Mouse (Mus musculus) frontal cortex, postnatal 25 days (tissue): Measurements from ENCODE around the gene Krtap26-1.

Experiments
- DNase-seq, 2 experiments: peaks; one replicate each; pipeline ENCODE4 v3.0.0; 2022; ENCODE audit warnings: low spot score in 2 of 2

Gene Krtap26-1

DNA sequence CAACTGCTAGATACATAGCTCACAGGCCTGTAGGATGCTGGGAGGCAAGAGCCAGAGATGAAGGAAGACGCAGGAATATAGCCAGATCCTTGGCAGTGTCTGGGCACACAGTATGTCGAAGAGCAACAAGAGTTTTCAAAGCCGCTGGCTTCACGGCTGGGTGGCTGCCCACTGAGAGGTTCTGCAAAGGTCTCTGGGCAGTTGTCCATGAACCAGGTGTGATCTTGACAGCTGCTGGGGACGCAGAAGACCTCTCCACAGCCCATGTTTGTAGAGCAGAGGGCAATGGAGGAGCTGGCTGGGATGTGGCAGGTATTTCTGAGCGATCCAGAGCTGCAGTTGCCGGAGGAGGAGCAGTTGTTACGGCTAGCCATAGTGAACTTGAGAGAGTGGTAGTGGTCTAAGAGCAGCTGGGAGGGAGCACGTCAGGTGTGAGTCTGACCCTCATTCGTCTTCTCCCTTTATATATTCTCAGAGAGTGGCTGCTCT, at the start of gene Krtap26-1:
Gene Krtap26-1 (minus strand): TSS at position 439 of the 489 bp plus-strand sequence.
- DNase-seq, result no peak

- no peak for DNase-seq
Measured at GRCm38 (mm10) chr16:88696256-88696655, 48.7 kb upstream of the Krtap26-1 start.

DNA sequence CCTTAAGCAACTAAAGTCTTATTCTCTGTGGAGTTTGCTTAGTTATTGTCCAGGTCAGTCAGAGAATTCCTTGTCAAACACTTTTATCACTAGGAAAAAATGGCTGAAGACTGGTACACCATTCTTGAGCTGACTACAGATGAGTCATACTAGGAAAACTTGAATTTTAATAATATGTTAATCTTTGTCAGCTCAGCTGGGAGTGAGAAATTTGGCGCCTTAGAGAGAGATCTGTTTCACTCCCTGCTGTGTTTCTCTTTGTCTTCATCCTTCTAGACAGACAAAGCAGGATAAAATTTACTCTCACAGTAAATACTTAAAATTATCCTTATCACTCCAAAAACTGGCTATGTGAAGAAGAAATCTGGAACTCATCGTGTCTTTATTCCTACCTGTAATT, 33.7 kb upstream of the Krtap26-1 start:
- DNase-seq, result no peak

DNA sequence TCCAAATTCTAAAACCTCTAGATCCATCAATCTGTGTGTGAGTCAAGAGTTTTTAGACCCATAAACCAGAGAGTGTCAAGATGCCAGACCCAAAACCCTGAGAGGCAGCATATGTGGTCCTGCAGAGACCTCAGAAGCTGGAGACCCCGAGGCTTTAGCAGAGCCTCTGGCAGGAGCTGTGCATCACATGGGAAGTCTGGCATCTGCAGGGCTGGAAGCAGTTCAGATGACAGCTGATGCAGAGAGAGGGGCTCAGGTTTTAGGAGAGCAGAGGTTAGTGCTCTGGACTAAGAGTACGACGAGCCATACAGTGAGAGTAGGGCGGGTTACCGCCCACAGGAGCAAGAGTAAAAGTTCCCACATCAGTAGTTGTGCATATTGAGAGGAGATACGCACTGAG, 31.5 kb upstream of the Krtap26-1 start:
- no peak for DNase-seq

DNA sequence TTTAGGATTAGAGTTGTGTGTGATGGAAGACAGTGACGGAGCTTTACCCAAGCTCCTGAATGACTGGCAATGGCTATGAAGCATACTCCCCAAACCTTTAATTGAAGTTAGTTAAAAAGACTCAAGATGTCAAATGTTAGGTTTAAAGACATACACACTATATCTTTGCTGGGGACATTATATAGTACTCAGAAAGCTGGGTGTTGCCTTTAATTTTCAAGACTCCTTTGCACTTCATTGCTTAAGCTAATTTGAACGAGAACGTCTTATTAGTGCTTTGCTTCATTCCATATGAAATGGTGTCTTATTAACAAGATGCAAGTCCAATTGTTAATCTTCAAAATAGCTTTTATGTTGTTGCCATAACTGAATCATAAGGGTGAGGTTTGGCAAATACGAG, 24.0 kb upstream of the Krtap26-1 start, which contains the start of gene Krtap27-1:
Gene Krtap27-1 (minus strand): TSS at position 101 of the 400 bp plus-strand sequence.
- no peak for DNase-seq

DNA sequence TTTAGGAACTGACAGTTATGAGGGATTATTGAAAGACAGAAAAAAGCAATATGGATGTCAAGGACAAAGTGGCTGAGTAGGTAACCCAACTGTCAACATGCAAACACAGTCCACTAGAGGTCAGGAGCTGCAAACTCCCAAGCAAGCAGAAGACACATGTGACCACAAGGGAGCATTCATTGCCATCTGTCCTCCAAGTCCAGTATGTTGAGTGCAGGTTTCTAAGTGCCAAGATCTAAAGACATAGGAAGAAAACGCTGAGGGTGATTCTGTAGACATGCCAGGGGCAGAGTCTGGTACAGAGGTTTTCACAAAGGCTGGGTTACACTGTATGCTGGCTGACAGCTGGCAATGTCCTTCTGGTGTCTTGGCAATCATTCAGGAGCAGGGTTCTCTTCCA, 9.8 kb upstream of the Krtap26-1 start:
- no peak for DNase-seq

DNA sequence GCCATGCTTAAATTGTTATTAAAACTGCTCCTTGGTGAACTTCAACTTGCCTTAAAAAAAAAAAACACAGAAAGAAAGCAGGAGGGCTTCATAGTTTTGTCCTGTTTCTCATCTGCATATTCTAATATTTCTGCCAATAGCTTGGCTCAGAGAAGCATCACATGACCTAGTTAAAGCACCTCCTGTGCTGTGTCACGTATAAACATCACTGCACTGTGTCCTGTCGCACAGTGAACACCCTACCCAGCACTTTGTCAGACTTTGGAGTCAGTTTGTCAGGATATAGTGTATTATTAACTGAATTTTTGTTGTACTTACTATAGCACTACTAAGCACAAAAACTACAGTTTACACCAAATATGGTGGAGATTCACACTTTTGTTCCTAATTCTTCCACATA, 4.4 kb upstream of the Krtap26-1 start:
- DNase-seq, result no peak

GRCm38 (mm10) chr16:88651082-88651481, 3.5 kb upstream of the Krtap26-1 start:
- DNase-seq, result no peak

DNA sequence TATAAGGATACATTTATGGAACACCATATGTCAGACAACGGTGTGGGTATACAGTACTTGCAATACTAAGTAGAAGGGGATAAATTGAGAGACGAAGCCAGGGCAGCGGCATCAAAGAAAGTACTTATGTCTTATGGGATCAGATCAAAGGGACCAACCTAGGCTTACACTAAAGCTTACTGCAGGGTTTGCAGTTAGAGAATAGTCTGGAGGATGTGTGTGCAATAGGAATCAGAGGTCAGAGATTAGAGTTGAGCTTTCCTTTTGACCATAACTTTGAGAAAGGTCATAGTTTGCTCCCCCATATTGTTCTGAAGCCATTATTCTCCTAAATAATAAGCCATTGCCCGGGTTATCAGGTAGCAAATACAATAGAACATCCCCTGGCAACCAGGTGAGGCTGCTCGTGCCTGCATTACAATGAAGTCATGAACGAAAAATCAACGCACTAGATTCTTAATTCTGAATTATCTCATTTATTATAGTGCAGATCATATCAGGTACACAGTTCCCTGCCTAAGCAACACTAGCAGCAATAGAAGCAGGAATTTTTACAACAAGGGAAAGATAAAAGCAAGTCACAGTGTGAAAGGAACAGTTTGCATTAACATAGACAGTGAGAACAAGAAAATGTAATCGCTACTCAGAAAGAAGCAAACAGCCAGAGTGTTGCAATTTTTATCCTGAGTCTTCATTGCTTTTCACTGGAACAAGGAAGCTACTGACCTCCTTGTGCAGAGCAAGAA, 1.1 kb downstream of the Krtap26-1 start:
- DNase-seq, result no peak

DNA sequence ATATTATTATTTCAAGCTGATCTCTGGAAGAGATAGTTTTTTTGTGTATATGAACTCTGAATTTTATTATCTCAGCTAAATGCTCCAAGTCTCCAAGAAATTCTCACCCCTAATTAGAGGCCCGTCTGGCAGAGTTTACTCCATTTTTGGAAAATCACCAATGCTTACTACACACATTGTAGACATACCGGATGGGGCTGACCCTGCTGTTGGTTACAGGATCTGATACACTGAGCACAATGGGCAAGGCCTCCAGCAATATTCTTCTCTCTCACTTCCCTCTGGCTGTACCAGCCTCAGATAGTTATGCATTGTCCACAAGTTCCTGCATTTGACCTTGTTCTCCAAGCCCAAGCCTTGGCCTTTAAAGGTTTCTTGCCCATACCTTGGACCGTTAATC, 7.5 kb downstream of the Krtap26-1 start:
- DNase-seq, result no peak

- DNase-seq, result no peak
Measured at GRCm38 (mm10) chr16:88635142-88635541, 12.5 kb downstream of the Krtap26-1 start.

DNA sequence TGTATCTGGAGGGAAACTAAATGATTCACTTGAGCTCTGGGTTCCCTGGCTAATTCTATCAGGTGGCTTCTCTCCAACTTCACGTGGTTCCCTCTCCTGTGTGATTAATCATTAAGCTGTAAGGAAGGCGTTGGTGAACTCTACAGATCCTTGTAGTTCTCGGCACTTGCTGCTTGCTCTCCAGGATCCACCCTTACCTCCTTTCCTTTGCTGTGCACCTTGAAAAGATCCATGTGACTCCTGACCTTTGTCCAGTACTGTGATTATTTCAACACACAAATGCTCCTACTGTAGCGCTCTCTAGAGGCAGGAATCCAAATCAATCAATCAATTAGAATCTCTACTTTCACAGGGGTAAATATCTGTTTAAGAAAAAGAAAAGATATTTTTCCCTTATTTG, 16.1 kb downstream of the Krtap26-1 start:
- DNase-seq, result no peak

- DNase-seq, result no peak
Measured at GRCm38 (mm10) chr16:88627566-88627965, 20.0 kb downstream of the Krtap26-1 start, which contains the start of gene 2310079G19Rik. TSS of gene 2310079G19Rik (minus strand) at chr16:88627666.

GRCm38 (mm10) chr16:88612712-88613111, 34.9 kb downstream of the Krtap26-1 start:
- no peak for DNase-seq

GRCm38 (mm10) chr16:88611922-88612321, 35.7 kb downstream of the Krtap26-1 start, which contains the start of gene Krtap24-1:
TSS of gene Krtap24-1 (minus strand) at chr16:88612279.
- DNase-seq, result no peak

- no peak for DNase-seq
Measured at GRCm38 (mm10) chr16:88604570-88604969, 43.0 kb downstream of the Krtap26-1 start.

GRCm38 (mm10) chr16:88602464-88602863, 45.1 kb downstream of the Krtap26-1 start:
- DNase-seq, result no peak

GRCm38 (mm10) chr16:88600303-88600702, 47.3 kb downstream of the Krtap26-1 start:
- no peak for DNase-seq

DNA sequence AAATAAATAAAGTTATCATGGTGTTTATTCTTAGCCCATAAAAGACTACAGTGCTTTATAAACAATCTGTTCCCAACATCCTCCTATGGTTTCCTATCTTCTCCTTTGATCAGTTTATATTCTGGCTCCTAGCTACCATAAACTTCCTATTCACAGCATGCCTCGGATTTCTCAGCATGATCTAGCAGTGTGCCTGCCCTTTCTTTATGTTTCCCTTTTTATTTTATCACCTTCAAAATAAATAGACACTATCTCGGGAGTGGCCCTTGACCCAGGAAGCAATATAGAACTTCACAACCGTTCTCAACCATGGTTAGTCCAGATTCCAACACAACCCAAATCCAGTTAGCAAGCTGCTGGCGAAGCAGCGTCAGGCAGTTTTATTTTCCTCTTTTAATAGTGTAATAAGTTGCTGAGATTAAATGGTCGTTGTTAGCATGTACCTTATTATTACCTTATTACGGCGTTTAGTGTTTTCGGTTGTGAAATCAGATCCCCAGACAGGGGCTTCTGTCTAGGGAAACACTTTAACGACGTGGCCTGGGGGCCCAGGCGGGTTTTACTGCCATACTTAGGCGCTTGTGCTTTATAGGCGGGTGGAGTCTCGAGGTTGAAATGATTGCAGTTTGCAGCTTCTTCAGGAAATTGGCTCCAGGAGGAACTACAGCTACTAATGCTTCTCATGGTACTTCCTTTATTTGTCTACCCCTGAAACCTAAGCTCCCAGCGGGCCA, 47.9 kb downstream of the Krtap26-1 start:
- no peak for DNase-seq
